Mouse (Mus musculus) myocyte (in vitro differentiated cells): ENCODE measurements around the gene Bcl9. TPM values are rescaled to one million over a fixed set of nuclear protein-coding genes. Genes with fewer than 3 reads are reported as not detected.

Experiments used
- H3K27me3 ChIP-seq: one replicate; pipeline ENCODE4 v1.6.1; 2011; ENCODE audit not compliant: control insufficient read depth, insufficient read depth, insufficient read length
- H3K36me3 ChIP-seq: one replicate; pipeline ENCODE4 v1.6.1; 2011; ENCODE audit not compliant: control insufficient read depth, insufficient read depth
- H3K4me2 ChIP-seq: one replicate; pipeline ENCODE4 v1.6.1; 2011; ENCODE audit warnings: low read depth, control low read depth
- H3K4me3 ChIP-seq: one replicate; pipeline ENCODE4 v1.5.1; 2011; ENCODE audit warnings: mild to moderate bottlenecking, control low read depth, moderate library complexity
- H3K79me2 ChIP-seq: one replicate; pipeline ENCODE4 v1.6.1; 2011; ENCODE audit not compliant: control insufficient read depth, insufficient read depth
- H3ac ChIP-seq: one replicate; pipeline ENCODE4 v1.6.1; 2011; ENCODE audit not compliant: control insufficient read depth, insufficient read length
- CEBPB ChIP-seq: IDR thresholded peaks from 2 replicates; pipeline ENCODE4 v1.6.1; 2011; ENCODE audit warnings: mild to moderate bottlenecking, moderate library complexity; ENCODE audit not compliant: poor library complexity, insufficient read depth, severe bottlenecking
- E2F4 ChIP-seq: IDR thresholded peaks from one replicate; pipeline ENCODE4 v1.6.1; 2011; ENCODE audit warnings: mild to moderate bottlenecking, control low read depth, moderate library complexity; ENCODE audit not compliant: insufficient read depth
- MAX ChIP-seq: IDR thresholded peaks from one replicate; pipeline ENCODE4 v1.6.1; 2011; ENCODE audit warnings: low read depth, mild to moderate bottlenecking, control low read depth
- MYOD1 ChIP-seq, 3 experiments: IDR thresholded peaks; one replicate each; pipeline ENCODE4 v1.6.1; 2011; ENCODE audit warnings: control low read depth in 2 of 3, low read depth in 2 of 3, mild to moderate bottlenecking in 2 of 3, moderate library complexity in 1 of 3; ENCODE audit not compliant: insufficient read length in 2 of 3, control insufficient read depth in 1 of 3
- MYOG ChIP-seq, 3 experiments: IDR thresholded peaks; one replicate each; pipeline ENCODE4 v1.6.1; 2011; ENCODE audit warnings: control low read depth in 2 of 3, low read depth in 2 of 3, mild to moderate bottlenecking in 2 of 3; ENCODE audit not compliant: insufficient read length in 2 of 3, control insufficient read depth in 1 of 3, insufficient read depth in 1 of 3
- POLR2A ChIP-seq: IDR thresholded peaks from one replicate; pipeline ENCODE4 v1.6.1; 2011; ENCODE audit warnings: low read depth, mild to moderate bottlenecking, control low read depth, moderate library complexity; ENCODE audit not compliant: insufficient read length
- POLR2AphosphoS2 ChIP-seq: IDR thresholded peaks from one replicate; pipeline ENCODE4 v1.6.1; 2011; ENCODE audit warnings: low read depth, control low read depth; ENCODE audit not compliant: insufficient read length
- REST ChIP-seq: IDR thresholded peaks from one replicate; pipeline ENCODE4 v1.6.1; 2011; ENCODE audit warnings: mild to moderate bottlenecking, control low read depth, moderate library complexity; ENCODE audit not compliant: insufficient read depth, insufficient read length
- SRF ChIP-seq: IDR thresholded peaks from one replicate; pipeline ENCODE4 v1.6.1; 2011; ENCODE audit warnings: low read depth; ENCODE audit not compliant: control insufficient read depth, insufficient read length
- TCF12 ChIP-seq: IDR thresholded peaks from one replicate; pipeline ENCODE4 v1.6.1; 2011; ENCODE audit warnings: mild to moderate bottlenecking, control low read depth; ENCODE audit not compliant: poor library complexity, insufficient read depth, severe bottlenecking
- TCF3 ChIP-seq: IDR thresholded peaks from one replicate; pipeline ENCODE4 v1.6.1; 2011; ENCODE audit warnings: low read depth, control low read depth; ENCODE audit not compliant: insufficient read length
- USF1 ChIP-seq: IDR thresholded peaks from one replicate; pipeline ENCODE4 v1.6.1; 2011; ENCODE audit warnings: low read depth, mild to moderate bottlenecking, control low read depth, moderate library complexity
- polyA plus RNA-seq: library from polyadenylated mRNA; unstranded; fragments of >200 nt; fragmentation: generic; extraction: Trizol; gene quantifications from one replicate; pipeline ENCODE4 v1.2.1, GENCODE M21; 2012; ENCODE audit warnings: missing spikeins

Bcl9 gene
- polyA plus RNA-seq, 1 experiment = 5.7 TPM

- Histone ChIP-seq H3K27me3 (no peaks in the 10 kb centered on the region), H3K4me3 (no peak overlapping the region), H3K36me3 (no peaks in the 10 kb centered on the region), H3K79me2 (no peaks in the 10 kb centered on the region), H3K4me2 (no peak overlapping the region), H3ac (no peak overlapping the region)
- TF ChIP-seq POLR2AphosphoS2 (no peak), MYOG (IDR thresholded peaks at IDR 0.05; ENCODE audit: control insufficient read depth in 1 of 3, insufficient read depth in 1 of 3, insufficient read length in 2 of 3, low read depth in 2 of 3) (no peak), REST (no peak), CEBPB (no peak)
These were observed 16.3 kb downstream of the Bcl9 start for GRCm38 (mm10) chr3:97281426-97281825.

GRCm38 (mm10) chr3:97275708-97276107 lies 22.0 kb downstream of the Bcl9 start:
- no peak overlapping the region for H3ac ChIP-seq
- H3K27me3 ChIP-seq = no peaks in the 10 kb centered on the region
- H3K4me2 ChIP-seq = no peak overlapping the region
- H3K36me3 ChIP-seq = no peaks in the 10 kb centered on the region
- no peak overlapping the region for H3K4me3 ChIP-seq
- no peaks in the 10 kb centered on the region for H3K79me2 ChIP-seq
- TF ChIP-seq SRF (no peak), CEBPB (no peak), REST (no peak), USF1 (no peak), MYOD1 (IDR thresholded peaks at IDR 0.05; ENCODE audit: control insufficient read depth in 1 of 3, insufficient read length in 2 of 3, low read depth in 2 of 3) (no peak), MAX (no peak), TCF3 (no peak), MYOG (IDR thresholded peaks at IDR 0.05; ENCODE audit: control insufficient read depth in 1 of 3, insufficient read depth in 1 of 3, insufficient read length in 2 of 3, low read depth in 2 of 3) (no peak), TCF12 (no peak), E2F4 (no peak), POLR2A (no peak), POLR2AphosphoS2 (no peak)

- TF ChIP-seq POLR2AphosphoS2 (no peak), POLR2A (no peak), CEBPB (no peak), REST (no peak), SRF (no peak), USF1 (no peak), MAX (no peak), TCF12 (no peak), TCF3 (no peak), MYOG (IDR thresholded peaks at IDR 0.05; ENCODE audit: control insufficient read depth in 1 of 3, insufficient read depth in 1 of 3, insufficient read length in 2 of 3, low read depth in 2 of 3) (no peak)
- Histone ChIP-seq H3K27me3 (no peaks in the 10 kb centered on the region), H3K36me3 (no peaks in the 10 kb centered on the region), H3K4me2 (no peak overlapping the region), H3K4me3 (no peak overlapping the region), H3ac (no peak overlapping the region), H3K79me2 (no peaks in the 10 kb centered on the region)
These were observed 23.0 kb downstream of the Bcl9 start for GRCm38 (mm10) chr3:97274516-97275230.

- H3ac ChIP-seq = no peak overlapping the region
- H3K79me2 ChIP-seq = no peaks in the 10 kb centered on the region
- no peaks in the 10 kb centered on the region for H3K36me3 ChIP-seq
- H3K4me2 ChIP-seq = no peak overlapping the region
- H3K4me3 ChIP-seq = no peak overlapping the region
- TF ChIP-seq MYOD1 (IDR thresholded peaks at IDR 0.05; ENCODE audit: control insufficient read depth in 1 of 3, insufficient read length in 2 of 3, low read depth in 2 of 3) (no peak), SRF (no peak), POLR2A (no peak), USF1 (no peak), MAX (no peak), TCF12 (no peak), TCF3 (no peak), MYOG (IDR thresholded peaks at IDR 0.05; ENCODE audit: control insufficient read depth in 1 of 3, insufficient read depth in 1 of 3, insufficient read length in 2 of 3, low read depth in 2 of 3) (no peak), REST (no peak), CEBPB (no peak), E2F4 (no peak), POLR2AphosphoS2 (no peak)
- no peaks in the 10 kb centered on the region for H3K27me3 ChIP-seq
These were observed 23.8 kb downstream of the Bcl9 start for GRCm38 (mm10) chr3:97273876-97274275.
